Mouse (Mus musculus) ES-E14 (cell line): ENCODE data around the gene Rgp1.

Source experiments
- CHD2 ChIP-seq: IDR thresholded peaks from 2 replicates; pipeline ENCODE4 v1.6.1; 2014; ENCODE audit warnings: mild to moderate bottlenecking, low read depth, low read length, inconsistent platforms
- HCFC1 ChIP-seq: IDR thresholded peaks from 2 replicates; pipeline ENCODE4 v1.6.1; 2012; ENCODE audit warnings: low read length, inconsistent platforms, borderline replicate concordance; ENCODE audit not compliant: insufficient read depth
- MAFK ChIP-seq: IDR thresholded peaks from 2 replicates; pipeline ENCODE4 v1.6.1; 2014; ENCODE audit warnings: mild to moderate bottlenecking, low read depth, low read length, inconsistent platforms; ENCODE audit not compliant: insufficient read depth
- ZC3H11A ChIP-seq: IDR thresholded peaks from 2 replicates; pipeline ENCODE4 v1.6.1; 2012; ENCODE audit warnings: low read depth, mild to moderate bottlenecking, inconsistent platforms, low read length, borderline replicate concordance
- ZNF384 ChIP-seq: IDR thresholded peaks from 2 replicates; pipeline ENCODE4 v1.6.1; 2012; ENCODE audit warnings: low read depth, low read length, inconsistent platforms

DNA sequence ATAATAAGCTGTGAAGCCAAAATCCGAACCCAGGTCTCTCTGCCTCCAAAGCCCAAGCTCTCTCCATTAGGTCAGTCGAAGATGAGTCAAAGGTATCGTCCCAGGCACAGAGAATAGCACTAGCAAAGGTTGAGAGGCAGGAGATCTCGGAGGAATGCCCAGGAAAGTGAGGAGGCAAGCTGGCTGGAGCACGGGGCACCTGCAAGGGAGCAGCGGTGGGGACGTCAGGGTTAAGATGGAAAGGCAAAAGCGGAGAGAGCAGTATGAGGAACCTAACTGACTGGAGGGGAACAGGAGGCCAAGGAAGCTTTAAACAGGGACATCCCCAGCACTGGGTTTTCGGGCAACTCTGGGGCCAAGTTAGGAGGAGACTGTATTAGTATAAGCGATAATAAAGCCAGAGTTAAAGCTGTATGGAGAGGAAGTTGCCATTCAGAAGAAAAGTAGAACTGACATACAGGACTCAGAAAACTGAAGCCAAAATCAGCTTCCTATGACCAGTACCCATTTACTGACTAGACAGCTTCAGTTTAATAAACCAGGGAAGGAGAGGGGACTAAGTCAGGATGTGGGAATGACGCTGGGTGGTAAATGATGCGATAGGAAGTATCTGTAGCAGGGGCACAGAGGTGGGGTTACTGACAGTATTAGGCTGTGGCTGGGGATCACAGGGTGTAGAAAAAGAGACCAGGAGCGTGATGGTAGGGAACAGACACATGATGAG is 18.8 kb upstream of the Rgp1 start:
- no peak for TF ChIP-seq ZNF384
- no peak for TF ChIP-seq CHD2
- no peak for TF ChIP-seq ZC3H11A
- TF ChIP-seq HCFC1: no peak
- no peak for TF ChIP-seq MAFK
